Mouse (Mus musculus) intestine, embryonic 16.5 days (tissue): ENCODE data around the gene Wdr66. TPM values are rescaled to one million over a fixed set of nuclear protein-coding genes. Genes with fewer than 3 reads are reported as not detected.

Experiments
- ATAC-seq: fragments of 200-750 bp; cut with Nextera tagmentation; 2 replicates; pipeline ENCODE4 v1.8.0; 2017; ENCODE audit warnings: moderate TSS enrichment, moderate library complexity
- H3K27ac ChIP-seq: fragments of 300-500 bp; sonication (generic); 2 replicates; pipeline ENCODE4 v1.5.1; 2014; ENCODE audit warnings: mild to moderate bottlenecking, low read length
- H3K27me3 ChIP-seq: fragments of 300-500 bp; sonication (generic); replicated peaks from 2 replicates; pipeline ENCODE4 v1.6.1; 2014; ENCODE audit warnings: low read length, control low read depth, mixed read lengths; ENCODE audit not compliant: control insufficient read depth, insufficient read depth
- H3K36me3 ChIP-seq: fragments of 300-500 bp; sonication (generic); 2 replicates; pipeline ENCODE4 v1.6.1; 2014; ENCODE audit warnings: low read length, control low read depth; ENCODE audit not compliant: control insufficient read depth, insufficient read depth
- H3K4me1 ChIP-seq: fragments of 300-500 bp; sonication (generic); 2 replicates; pipeline ENCODE4 v1.6.1; 2014; ENCODE audit warnings: low read length, control low read depth, mixed read lengths; ENCODE audit not compliant: control insufficient read depth, insufficient read depth
- H3K4me2 ChIP-seq: fragments of 300-500 bp; sonication (generic); 2 replicates; pipeline ENCODE4 v1.6.1; 2014; ENCODE audit warnings: low read depth, low read length, control low read depth
- H3K4me3 ChIP-seq: fragments of 300-500 bp; sonication (generic); 2 replicates; pipeline ENCODE4 v1.5.1; 2014; ENCODE audit warnings: mild to moderate bottlenecking, low read length
- H3K9ac ChIP-seq: fragments of 300-500 bp; sonication (generic); 2 replicates; pipeline ENCODE4 v1.6.1; 2014; ENCODE audit warnings: low read depth, low read length
- H3K9me3 ChIP-seq: fragments of 300-500 bp; sonication (generic); 2 replicates; pipeline ENCODE4 v1.6.1; 2016; ENCODE audit warnings: low read length, control low read depth; ENCODE audit not compliant: control insufficient read depth
- WGBS: fragments of 180-500 bp; shearing (Covaris S2); extraction: QIAGEN DNeasy Blood & Tissue Kit; methylation state at CpG from one replicate; pipeline ENCODE4 v1.1.7; 2014; 5-methylcytosine and 5-hydroxymethylcytosine counted together
- polyA plus RNA-seq: library from polyadenylated mRNA; unstranded; fragments of >200 nt; fragmentation: Nextera tagmentation; extraction: Ambion mirVana; gene quantifications from 2 replicates; pipeline ENCODE4 v1.2.1, GENCODE M21; 2015

The Wdr66 gene
- polyA plus RNA-seq, 1 experiment from 2014 or later: 0.50 TPM

DNA sequence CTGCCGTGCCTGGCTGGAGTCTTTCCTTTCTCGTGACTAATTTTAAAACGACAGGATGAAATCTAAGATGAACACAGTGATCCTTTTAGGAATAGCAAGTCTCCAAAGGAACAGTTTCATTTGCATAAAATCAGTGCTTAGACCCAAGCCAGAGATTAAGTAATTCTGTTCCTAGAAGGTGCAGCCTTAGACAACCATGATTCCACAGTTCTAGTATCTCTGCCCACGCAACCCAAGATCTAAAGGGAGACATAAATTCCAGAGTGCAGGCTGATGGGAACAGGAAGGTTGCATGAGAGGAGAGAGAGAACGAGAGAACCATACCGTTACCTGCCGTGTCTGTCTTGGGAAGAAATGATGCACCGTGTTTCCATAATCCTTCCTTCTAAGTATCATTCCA, 8.8 kb downstream of the Wdr66 start:
- Histone ChIP-seq H3K4me3 (no peak overlapping the region), H3K27me3 (no peaks in the 10 kb centered on the region), H3K4me2 (no peak overlapping the region), H3K36me3 (no peaks in the 10 kb centered on the region), H3K4me1 (no peaks in the 10 kb centered on the region; the same call in 1 of the 2 replicates), H3K27ac (no peak overlapping the region), H3K9ac (no peak overlapping the region), H3K9me3 (no peaks in the 10 kb centered on the region)
- WGBS: 74% methylated on average over 8 of the region's 8 CpGs
- no peak for ATAC-seq

DNA sequence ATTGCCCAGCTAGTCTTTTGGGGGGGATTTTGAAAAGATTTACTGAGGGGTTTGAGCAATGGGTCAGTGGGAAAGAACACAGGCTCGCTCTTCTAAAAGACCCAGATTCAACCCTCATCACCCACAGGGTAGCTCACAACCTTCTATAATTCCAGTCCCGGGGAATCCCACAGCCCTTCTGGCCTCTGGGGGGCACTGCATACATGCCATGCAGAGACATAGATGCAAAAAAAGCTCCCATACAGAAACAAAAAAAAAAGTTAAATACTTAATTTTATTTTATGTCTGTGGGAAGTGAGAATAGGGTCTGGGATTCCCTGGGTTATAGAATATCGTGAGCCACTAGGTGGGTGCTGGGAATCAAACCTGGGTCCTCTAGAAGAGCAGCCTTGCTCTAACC, 15.0 kb downstream of the Wdr66 start:
- Histone ChIP-seq H3K4me3 (no peak overlapping the region), H3K9me3 (peaks cover 3% of the 10 kb centered on the region; the same call in 1 of the 2 replicates), H3K4me2 (no peak overlapping the region), H3K27me3 (no peaks in the 10 kb centered on the region), H3K9ac (no peak overlapping the region), H3K36me3 (no peaks in the 10 kb centered on the region), H3K27ac (no peak overlapping the region), H3K4me1 (no peaks in the 10 kb centered on the region)
- no peak for ATAC-seq
- 86% methylated on average over 3 of the region's 3 CpGs for WGBS

GRCm38 (mm10) chr5:123268477-123269474, 16.9 kb downstream of the Wdr66 start:
- WGBS: 82% methylated on average over 28 of the region's 28 CpGs
- Histone ChIP-seq H3K4me3 (no peak overlapping the region), H3K27ac (no peak overlapping the region), H3K9me3 (peaks cover 3% of the 10 kb centered on the region; the same call in 1 of the 2 replicates), H3K27me3 (no peaks in the 10 kb centered on the region), H3K9ac (no peak overlapping the region), H3K4me2 (no peak overlapping the region), H3K4me1 (no peaks in the 10 kb centered on the region), H3K36me3 (no peaks in the 10 kb centered on the region)
- ATAC-seq: no peak

- no peak overlapping the region for H3K4me2 ChIP-seq
- 60% methylated on average over 11 of the region's 11 CpGs for WGBS
- no peak overlapping the region for H3K9ac ChIP-seq
These were observed 19.0 kb downstream of the Wdr66 start for GRCm38 (mm10) chr5:123270917-123271316.

GRCm38 (mm10) chr5:123272927-123273326, 21.0 kb downstream of the Wdr66 start:
- no peak for ATAC-seq
- Histone ChIP-seq H3K27ac (no peak overlapping the region), H3K4me1 (no peaks in the 10 kb centered on the region), H3K4me3 (no peak overlapping the region), H3K27me3 (no peaks in the 10 kb centered on the region), H3K4me2 (no peak overlapping the region), H3K9me3 (peaks cover 3% of the 10 kb centered on the region; the same call in 1 of the 2 replicates), H3K36me3 (no peaks in the 10 kb centered on the region), H3K9ac (no peak overlapping the region)
- 80% methylated on average over 5 of the region's 5 CpGs for WGBS

More at GRCm38 (mm10) chr5:123270917-123271316, 19.0 kb downstream of the Wdr66 start:
- Histone ChIP-seq H3K4me1 (no peaks in the 10 kb centered on the region), H3K27ac (no peak overlapping the region), H3K4me3 (no peak overlapping the region), H3K27me3 (no peaks in the 10 kb centered on the region), H3K36me3 (no peaks in the 10 kb centered on the region), H3K9me3 (peaks cover 3% of the 10 kb centered on the region; the same call in 1 of the 2 replicates)
- ATAC-seq: no peak

DNA sequence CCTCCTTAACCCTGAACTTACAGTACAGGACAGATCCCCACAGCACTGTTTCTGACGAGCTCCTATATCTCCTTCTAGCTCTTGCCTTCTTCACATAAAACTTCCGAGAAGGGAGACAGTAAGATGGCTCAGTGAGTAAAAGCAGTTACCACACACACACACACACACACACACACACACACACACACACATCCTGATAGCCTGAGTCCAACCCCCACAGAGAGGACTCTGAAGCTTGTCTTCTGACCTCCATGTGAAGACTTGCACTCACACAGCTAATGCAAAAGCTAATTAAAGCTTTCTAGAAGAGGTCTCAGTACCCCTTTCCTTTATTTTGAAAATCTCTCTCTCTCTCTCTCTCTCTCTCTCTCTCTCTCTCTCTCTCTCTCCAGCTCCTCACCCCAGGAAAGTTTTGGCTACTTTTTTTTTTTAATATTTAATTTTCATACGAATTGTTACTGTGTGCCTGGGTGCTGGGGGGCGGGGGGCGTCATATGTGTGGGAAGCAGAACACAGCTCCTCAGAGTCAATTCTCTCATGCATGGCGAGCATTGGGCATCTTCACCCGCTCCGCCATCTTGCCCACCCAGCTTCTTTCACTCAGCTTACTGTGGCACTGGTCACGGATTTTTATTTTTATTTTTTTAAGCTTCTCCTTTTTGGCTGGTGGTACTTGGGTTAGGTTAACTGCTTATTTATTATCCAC, 24.9 kb downstream of the Wdr66 start:
- H3K27ac ChIP-seq: no peak overlapping the region
- 76% methylated on average over 9 of the region's 9 CpGs for WGBS
- no peaks in the 10 kb centered on the region for H3K4me1 ChIP-seq
- H3K36me3 ChIP-seq: no peaks in the 10 kb centered on the region
- no peak overlapping the region for H3K4me2 ChIP-seq
- H3K4me3 ChIP-seq: no peak overlapping the region
- no peak overlapping the region for H3K9ac ChIP-seq
- no peaks in the 10 kb centered on the region for H3K9me3 ChIP-seq
- ATAC-seq: no peak
- no peaks in the 10 kb centered on the region for H3K27me3 ChIP-seq

GRCm38 (mm10) chr5:123277342-123277701, 25.4 kb downstream of the Wdr66 start:
- no peak for ATAC-seq
- Histone ChIP-seq H3K9ac (no peak overlapping the region), H3K27me3 (no peaks in the 10 kb centered on the region), H3K27ac (no peak overlapping the region), H3K9me3 (no peaks in the 10 kb centered on the region), H3K4me1 (no peaks in the 10 kb centered on the region), H3K4me3 (no peak overlapping the region), H3K4me2 (no peak overlapping the region), H3K36me3 (no peaks in the 10 kb centered on the region)
- WGBS: 54% methylated on average over 7 of the region's 7 CpGs

DNA sequence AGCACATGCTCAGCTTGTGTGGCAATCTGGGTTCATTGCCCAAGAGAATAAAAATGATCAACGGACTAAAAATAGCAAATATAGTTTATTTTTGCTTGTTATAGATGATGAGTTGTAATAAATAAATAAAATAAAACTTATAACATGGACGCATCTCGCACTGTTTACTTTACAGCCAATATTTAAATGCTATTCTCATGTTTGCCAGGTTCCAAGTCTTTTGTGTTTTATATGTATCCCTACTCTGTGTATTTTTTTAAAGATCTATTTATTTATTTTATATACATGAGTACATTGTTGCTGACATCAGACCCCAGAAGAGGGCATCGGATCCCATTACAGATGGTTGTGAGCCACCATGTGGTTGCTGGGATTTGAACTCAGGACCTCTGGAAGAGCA, 25.8 kb downstream of the Wdr66 start:
- Histone ChIP-seq H3K4me3 (no peak overlapping the region), H3K27ac (no peak overlapping the region), H3K4me2 (no peak overlapping the region), H3K36me3 (no peaks in the 10 kb centered on the region), H3K9me3 (no peaks in the 10 kb centered on the region), H3K9ac (no peak overlapping the region), H3K27me3 (no peaks in the 10 kb centered on the region), H3K4me1 (no peaks in the 10 kb centered on the region)
- WGBS: 82% methylated on average over 4 of the region's 4 CpGs
- no peak for ATAC-seq

GRCm38 (mm10) chr5:123279248-123279647, 27.3 kb downstream of the Wdr66 start:
- H3K4me1 ChIP-seq: no peaks in the 10 kb centered on the region
- WGBS: 88% methylated on average over 4 of the region's 4 CpGs
- no peak overlapping the region for H3K4me2 ChIP-seq
- no peak overlapping the region for H3K4me3 ChIP-seq
- no peaks in the 10 kb centered on the region for H3K27me3 ChIP-seq
- no peak for ATAC-seq
- H3K36me3 ChIP-seq: no peaks in the 10 kb centered on the region
- H3K9ac ChIP-seq: no peak overlapping the region
- no peaks in the 10 kb centered on the region for H3K9me3 ChIP-seq
- H3K27ac ChIP-seq: no peak overlapping the region
